In the genomic region with DNA sequence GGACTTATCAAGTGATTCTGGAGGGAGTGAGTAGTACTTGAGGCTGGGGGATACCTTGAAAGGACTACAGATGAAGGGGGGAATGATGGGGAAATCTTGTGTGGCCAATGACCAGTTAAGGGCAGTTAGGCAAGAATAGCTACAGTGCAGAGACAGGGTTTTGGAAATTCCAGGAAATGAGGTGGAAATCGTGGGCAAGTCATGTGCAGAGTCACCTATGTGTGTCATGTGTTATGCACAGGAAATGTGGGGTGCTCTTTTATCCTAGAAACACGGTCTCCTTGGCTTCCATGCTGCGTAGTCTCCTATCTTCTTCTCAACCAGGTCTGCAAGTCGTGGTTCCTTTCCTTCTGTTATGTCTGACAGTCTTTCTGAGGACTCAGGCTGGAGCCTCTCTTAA, we compare ENCODE assay signal across 20 mouse cellular contexts. TPM values are rescaled to one million over a fixed set of nuclear protein-coding genes. Genes with fewer than 3 reads are reported as not detected.
"Had no signal": no experiment of that assay in that cellular context is flagged by ENCODE, and none has a peak within 500 bp of the region (broad histone marks: within the 10 kb centered on the region; RNA-seq: fewer than 3 reads in every experiment).

No protein-coding gene starts in this region.

- H3K27ac ChIP-seq: macrophage; midbrain, embryonic 13.5 days; midbrain, embryonic 15.5 days; neural tube, embryonic 13.5 days; neural tube, embryonic 15.5 days; stomach, embryonic 15.5 days; stomach, postnatal 0 days had no signal

- H3K9me3 ChIP-seq: megakaryocyte, embryonic 14.5 days; midbrain, embryonic 13.5 days; midbrain, embryonic 15.5 days; neural tube, embryonic 13.5 days; neural tube, embryonic 15.5 days; stomach, embryonic 15.5 days had no signal

- H3K9ac ChIP-seq: lung, embryonic 14.5 days; midbrain, embryonic 13.5 days; midbrain, embryonic 15.5 days; neural tube, embryonic 13.5 days; neural tube, embryonic 15.5 days; stomach, embryonic 15.5 days had no signal

- H3K4me2 ChIP-seq: lung, embryonic 14.5 days; midbrain, embryonic 11.5 days; midbrain, embryonic 13.5 days; midbrain, embryonic 15.5 days; neural tube, embryonic 13.5 days; neural tube, embryonic 15.5 days; stomach, embryonic 15.5 days had no signal

- H3K4me3 ChIP-seq: megakaryocyte, embryonic 14.5 days; midbrain, embryonic 13.5 days; midbrain, embryonic 15.5 days; neural tube, embryonic 13.5 days; neural tube, embryonic 15.5 days; stomach, embryonic 15.5 days had no signal

- H3K27me3 ChIP-seq: midbrain, embryonic 13.5 days; midbrain, embryonic 15.5 days; neural tube, embryonic 13.5 days; neural tube, embryonic 15.5 days; stomach, embryonic 15.5 days had no signal

- H3K4me1 ChIP-seq: midbrain, embryonic 13.5 days; midbrain, embryonic 15.5 days; neural tube, embryonic 13.5 days; stomach, embryonic 15.5 days had no signal

- ATAC-seq: midbrain, embryonic 13.5 days; midbrain, embryonic 15.5 days had no signal

- DNase-seq: lung, adult 18-20 months; lung, embryonic 14.5 days; lung, postnatal 10 days; retina, postnatal 1 day; right cerebral cortex, adult 18-20 months; right cerebral cortex, postnatal 25 days; right cerebral cortex, postnatal 4 days; thymus, adult 2 months; thymus, postnatal 25 days; thymus, postnatal 4 days had no signal

- H3K36me3 ChIP-seq: midbrain, embryonic 13.5 days; midbrain, embryonic 15.5 days; neural tube, embryonic 13.5 days; neural tube, embryonic 15.5 days; stomach, embryonic 15.5 days had no signal

RNA-seq across cellular contexts. Expression of gene Hsd11b1, which starts 15.6 kb away (rescaled TPM):
- polyA plus RNA-seq: midbrain, embryonic 11.5 days; midbrain, embryonic 13.5 days; midbrain, embryonic 15.5 days; neural tube, embryonic 11.5 days; neural tube, embryonic 13.5 days had no signal
